Mouse (Mus musculus) olfactory bulb, adult 2 months (tissue): ENCODE measurements around the gene Olfr309.

Source experiments
- CTCF ChIP-seq: fragments of 200-500 bp; IDR thresholded peaks from 2 replicates; pipeline ENCODE4 v1.5.1; 2012; ENCODE audit warnings: low read depth, mild to moderate bottlenecking, low read length, moderate library complexity; ENCODE audit not compliant: insufficient read depth
- POLR2A ChIP-seq: fragments of 200-500 bp; IDR thresholded peaks from 2 replicates; pipeline ENCODE4 v1.6.1; 2012; ENCODE audit warnings: mild to moderate bottlenecking, low read depth, low read length, moderate library complexity; ENCODE audit not compliant: insufficient read depth

DNA sequence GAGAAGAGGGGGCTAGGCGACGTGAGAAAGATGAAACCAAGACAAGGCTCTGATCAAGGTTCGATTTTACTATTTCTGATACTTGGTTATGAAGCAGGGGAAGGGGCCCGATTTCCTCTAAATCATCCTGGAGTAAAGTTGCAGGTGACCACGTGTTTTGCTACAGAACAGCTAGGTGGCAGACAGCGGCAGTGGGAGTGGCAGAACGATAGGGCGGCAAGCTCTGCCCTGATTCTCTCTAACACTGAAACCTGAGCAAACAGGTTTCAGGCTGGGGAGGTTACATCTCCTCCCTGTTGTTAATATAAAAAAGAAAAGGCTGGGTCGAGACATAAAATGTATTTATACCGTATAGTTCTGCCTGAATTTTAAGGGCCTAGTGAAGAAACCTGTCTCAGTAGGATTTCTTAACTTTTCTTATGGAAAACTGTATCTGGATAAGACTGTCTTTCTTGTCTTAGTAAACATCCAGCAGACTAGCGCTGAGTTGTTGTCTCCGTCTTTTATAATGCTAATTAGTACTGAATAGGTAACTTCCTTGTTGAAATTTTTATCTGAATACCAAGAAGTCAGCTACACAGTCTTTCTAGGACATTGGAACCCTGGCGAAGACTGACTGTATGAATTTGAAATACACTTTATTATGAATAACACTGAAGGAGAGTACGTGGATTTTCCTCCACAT is 29.5 kb upstream of the Olfr309 start:
- TF ChIP-seq CTCF (no peak), POLR2A (no peak)
